Mouse (Mus musculus): ENCODE measurements around the gene Dhps. TPM values are rescaled to one million over a fixed set of nuclear protein-coding genes. Genes with fewer than 3 reads are reported as not detected.
"Not testable (repeated sequence)": the region's sequence is repeated elsewhere in the genome, so short reads cannot be mapped to it uniquely, and the experiment has no call there.

The Dhps gene
- total RNA-seq, 2 experiments from 2014 or later = 63.4 to 70.6 TPM

DNA sequence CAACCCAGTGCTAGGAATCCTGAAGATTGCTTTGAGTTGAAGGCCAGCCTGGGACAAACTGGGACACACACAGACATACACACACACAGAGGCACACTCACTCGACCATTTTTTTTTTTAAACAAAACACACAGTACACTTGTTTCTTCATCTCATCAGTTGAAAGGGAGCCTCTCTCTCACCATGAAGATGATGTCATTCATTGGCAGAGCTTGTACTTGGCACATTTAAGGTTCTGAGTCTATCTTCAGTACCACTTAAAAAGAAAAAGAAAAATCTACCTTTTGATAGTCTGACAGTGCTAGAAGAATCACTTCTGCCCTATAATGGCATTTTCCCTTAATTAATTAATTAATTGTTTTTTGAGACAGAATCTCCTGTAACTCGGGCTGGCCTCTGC lies 17.2 kb downstream of the Dhps start:
- Histone ChIP-seq H3K4me3 (no peak overlapping the region), H3K27ac (no peak overlapping the region)
- DNase-seq (ENCODE audit: low spot score in 2 of 2) = no peak
- no peak for TF ChIP-seq CTCF (conservative IDR thresholded peaks at IDR 0.05)

DNA sequence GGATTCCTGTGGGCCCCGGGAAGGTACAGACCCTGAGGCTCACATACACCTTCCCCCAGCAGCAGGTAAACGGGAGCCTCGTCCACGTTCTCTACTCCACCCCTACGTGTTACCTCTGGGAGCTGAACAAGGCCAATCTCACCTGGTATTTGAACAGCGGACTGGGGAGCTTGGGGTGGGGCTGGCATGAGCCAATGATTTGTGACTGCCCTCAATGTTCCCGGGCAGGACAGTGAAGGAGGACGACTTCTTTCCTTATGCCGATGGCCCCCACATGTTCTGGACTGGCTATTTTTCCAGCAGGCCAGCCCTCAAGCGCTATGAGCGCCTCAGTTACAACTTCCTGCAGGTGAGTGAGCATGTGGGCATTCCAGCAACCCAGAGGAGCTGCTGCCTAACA lies 19.3 kb downstream of the Dhps start:
- Histone ChIP-seq H3K4me3 (no peak overlapping the region), H3K27ac (no peak overlapping the region)
- no peak for TF ChIP-seq CTCF (conservative IDR thresholded peaks at IDR 0.05)
- no peak for DNase-seq (ENCODE audit: low spot score in 2 of 2)

DNA sequence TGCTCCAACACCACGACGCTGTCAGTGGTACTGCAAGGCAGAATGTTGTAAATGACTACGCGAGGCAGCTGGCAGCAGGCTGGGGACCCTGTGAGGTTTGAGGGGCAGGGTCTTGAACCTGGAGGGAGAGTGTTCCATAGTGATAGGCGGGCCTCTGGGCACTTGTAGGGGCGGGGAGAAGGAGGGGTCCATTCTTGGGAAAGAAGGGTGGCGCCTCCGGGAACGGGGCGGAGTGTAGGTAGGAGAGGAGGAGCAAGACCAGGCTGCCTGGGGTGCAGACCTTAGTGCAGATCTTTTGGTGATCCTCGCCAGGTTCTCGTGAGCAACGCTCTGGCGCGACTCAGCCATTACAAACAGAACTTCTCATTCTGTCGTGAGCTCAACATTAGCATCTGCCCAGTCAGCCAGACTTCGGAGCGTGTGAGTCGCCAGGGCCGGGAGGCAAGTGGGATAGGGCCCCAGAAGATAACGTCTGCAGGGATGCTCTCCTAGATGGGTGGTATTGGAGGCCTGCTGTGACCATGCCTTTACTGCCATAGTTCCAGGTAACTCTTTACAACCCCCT lies 20.1 kb downstream of the Dhps start:
- no peak for DNase-seq (ENCODE audit: low spot score in 2 of 2)
- Histone ChIP-seq H3K27ac (no peak overlapping the region), H3K4me3 (peak overlapping the region; percentile 5; the same call in 1 of the 2 replicates)
- TF ChIP-seq CTCF (conservative IDR thresholded peaks at IDR 0.05) = no peak

DNA sequence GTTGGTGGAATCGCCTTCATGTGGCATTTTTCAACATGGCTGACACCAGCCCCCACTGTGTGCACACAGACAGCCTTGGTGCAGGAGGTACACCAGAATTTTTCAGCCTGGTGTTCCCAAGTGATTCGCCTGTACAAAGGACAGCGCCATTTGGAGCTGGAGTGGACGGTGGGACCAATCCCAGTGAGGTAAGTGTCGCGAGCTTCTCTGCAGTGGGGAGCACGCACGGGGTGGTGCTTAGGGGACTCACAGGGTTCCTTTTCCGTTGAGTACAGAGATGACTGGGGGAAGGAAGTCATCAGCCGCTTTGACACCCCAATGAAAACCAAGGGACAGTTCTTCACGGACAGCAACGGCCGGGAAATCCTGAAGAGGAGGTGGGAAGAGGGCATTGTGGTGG lies 23.5 kb downstream of the Dhps start:
- Histone ChIP-seq H3K4me3 (no peak overlapping the region), H3K27ac (no peak overlapping the region)
- TF ChIP-seq CTCF (conservative IDR thresholded peaks at IDR 0.05) = no peak
- no peak for DNase-seq (ENCODE audit: low spot score in 2 of 2)

DNA sequence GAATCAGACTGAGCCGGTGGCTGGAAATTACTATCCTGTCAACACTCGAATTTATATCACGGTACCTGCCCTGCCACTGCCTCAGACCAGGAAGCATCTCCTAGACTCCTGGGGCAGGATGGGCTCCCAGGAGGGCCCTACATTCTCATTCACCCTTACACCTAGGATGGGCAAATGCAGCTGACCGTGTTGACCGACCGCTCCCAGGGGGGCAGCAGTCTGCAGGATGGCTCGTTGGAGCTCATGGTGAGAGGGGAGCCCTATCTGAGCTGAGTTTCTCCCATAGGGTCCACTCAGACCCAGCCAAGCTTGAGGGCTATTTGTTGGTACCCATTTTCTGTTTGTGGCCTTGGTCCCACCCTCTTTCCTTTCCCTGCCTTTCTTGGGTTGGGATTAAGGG lies 24.0 kb downstream of the Dhps start:
- Histone ChIP-seq H3K4me3 (no peak overlapping the region), H3K27ac (no peak overlapping the region)
- no peak for TF ChIP-seq CTCF (conservative IDR thresholded peaks at IDR 0.05)
- DNase-seq (ENCODE audit: low spot score in 2 of 2) = no peak

DNA sequence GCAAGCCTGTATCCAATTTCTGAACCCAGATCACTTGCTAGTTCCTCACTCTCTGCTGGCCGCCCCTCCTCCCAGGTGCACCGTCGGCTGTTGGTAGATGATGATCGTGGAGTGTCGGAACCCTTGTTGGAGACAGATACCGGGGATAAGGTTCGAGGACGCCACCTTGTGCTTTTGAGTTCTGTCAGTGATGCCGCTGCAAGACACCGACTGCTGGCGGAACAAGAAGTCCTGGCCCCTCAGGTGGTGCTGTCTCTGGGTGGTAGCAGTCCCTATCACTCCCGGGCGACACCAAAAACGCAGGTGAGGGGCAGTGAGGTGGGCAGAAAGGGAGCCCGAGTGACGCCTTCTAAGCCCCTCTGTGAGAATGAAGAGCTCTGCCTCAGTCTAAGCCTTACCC lies 24.6 kb downstream of the Dhps start:
- TF ChIP-seq CTCF (conservative IDR thresholded peaks at IDR 0.05) = no peak
- no peak overlapping the region for H3K4me3 ChIP-seq
- H3K27ac ChIP-seq = no peak overlapping the region
- no peak for DNase-seq (ENCODE audit: low spot score in 2 of 2)

DNA sequence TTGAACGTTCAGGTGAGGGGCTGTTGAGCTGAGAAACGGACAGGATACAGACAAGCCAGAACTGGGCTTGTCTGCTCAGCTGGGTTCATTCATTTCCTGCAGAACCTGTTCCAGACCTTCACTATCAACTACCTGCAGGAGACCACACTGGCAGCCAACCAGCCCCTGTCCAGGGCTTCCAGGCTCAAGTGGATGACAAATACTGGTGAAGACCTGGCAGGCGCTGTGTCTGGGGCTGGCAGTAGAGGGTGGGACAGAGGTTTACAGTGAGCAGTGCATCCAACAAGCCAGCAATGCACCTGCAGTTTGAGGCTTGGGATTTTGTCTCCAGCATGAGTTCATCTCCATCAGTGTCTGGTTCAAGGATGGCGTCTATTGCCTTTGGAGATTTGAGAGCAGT lies 25.3 kb downstream of the Dhps start:
- no peak overlapping the region for H3K4me3 ChIP-seq
- DNase-seq (ENCODE audit: low spot score in 2 of 2) = no peak
- no peak overlapping the region for H3K27ac ChIP-seq
- TF ChIP-seq CTCF (conservative IDR thresholded peaks at IDR 0.05) = no peak

DNA sequence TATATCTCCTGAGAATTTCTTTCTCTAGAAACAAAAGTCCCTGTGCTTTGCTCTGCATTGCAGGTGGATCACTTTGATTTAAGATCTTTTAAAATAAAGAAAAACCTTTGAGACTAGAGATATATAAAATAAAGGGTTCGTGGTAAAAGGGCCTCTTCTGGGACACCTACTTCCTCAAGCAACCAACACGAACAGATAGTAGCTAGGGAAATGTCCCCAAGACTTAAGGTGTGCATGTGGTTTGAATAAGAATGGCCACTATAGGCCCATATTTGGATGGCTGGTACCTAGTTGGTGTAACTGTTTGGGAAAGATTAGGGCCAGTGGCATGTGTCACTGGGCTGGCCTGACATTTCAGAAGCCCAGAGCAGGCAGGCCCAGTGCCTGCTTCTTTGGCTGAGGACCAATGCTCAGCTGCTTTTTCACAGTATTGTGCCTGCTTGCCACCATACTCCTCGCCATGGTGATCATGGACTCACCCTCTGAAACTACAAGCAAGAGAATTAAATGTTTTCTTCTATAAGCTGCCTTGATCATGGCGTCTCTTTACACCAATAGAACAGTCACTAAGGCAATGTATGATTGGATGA lies 28.6 kb downstream of the Dhps start:
- no peak overlapping the region for H3K4me3 ChIP-seq
- no peak for DNase-seq (ENCODE audit: low spot score in 2 of 2)
- H3K27ac ChIP-seq = no peak overlapping the region
- TF ChIP-seq CTCF (conservative IDR thresholded peaks at IDR 0.05) = no peak

DNA sequence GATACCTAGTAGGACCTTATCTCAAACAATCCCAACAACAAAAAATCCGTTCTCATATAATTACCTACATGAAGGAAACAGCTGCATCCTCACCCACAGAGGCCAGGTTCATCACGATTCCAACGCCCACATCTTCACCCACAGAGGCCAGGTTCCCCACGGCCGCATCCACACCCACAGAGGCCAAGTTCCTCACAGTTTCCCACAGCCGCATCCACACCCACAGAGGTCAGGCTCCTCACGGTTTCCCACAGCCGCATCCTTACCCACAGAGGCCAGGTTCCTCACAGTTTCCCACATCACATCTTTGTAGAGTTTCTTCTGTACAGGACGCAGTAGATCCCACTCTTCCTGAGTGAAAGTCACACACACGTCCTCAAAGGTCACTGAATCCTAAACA lies 41.7 kb downstream of the Dhps start:
- H3K27ac ChIP-seq = no peak overlapping the region
- no peak for TF ChIP-seq CTCF (conservative IDR thresholded peaks at IDR 0.05)
- no peak for DNase-seq (ENCODE audit: low spot score in 2 of 2)
- no peak overlapping the region for H3K4me3 ChIP-seq

DNA sequence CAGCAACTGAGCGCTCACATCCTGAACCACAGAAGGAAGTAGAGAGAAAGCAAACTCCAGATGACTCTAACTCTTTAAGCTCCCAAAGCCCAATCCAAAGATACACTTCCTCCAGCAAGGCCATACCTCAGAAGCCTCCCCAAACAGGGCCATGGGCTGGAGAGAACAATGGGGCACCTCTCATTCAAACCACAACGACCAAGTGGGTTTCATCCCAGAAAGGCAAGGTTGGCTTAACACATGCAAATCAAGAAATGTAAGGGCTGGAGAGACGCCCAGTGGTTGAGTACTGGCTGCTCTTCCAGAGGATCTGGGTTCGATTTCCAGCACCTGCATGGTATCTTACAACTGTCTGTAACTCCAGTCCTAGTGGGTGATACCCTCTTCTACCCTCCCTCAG lies 43.9 kb downstream of the Dhps start:
- no peak for TF ChIP-seq CTCF (conservative IDR thresholded peaks at IDR 0.05)
- H3K4me3 ChIP-seq = no peak overlapping the region
- DNase-seq (ENCODE audit: low spot score in 2 of 2) = no peak
- H3K27ac ChIP-seq = no peak overlapping the region

DNA sequence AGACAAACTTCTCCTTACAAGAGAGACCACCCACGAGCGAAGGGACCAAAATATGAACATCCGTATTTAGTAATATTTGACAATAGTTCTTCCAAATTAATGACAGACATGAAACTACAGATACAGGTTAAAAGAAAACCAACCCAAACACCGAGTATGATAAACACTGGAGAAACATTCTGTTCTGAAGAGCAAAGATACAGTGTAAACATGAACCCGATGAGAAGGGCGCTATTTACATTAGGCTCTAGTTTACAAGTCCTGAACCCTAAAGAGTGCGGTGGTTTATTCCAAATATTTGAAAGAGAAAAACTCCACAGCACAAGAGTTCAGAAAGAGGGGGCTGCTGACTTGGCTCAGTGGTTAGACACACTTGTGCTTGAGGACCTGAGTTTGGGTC lies 45.4 kb downstream of the Dhps start:
- DNase-seq (ENCODE audit: low spot score in 2 of 2) = no peak
- no peak overlapping the region for H3K4me3 ChIP-seq
- H3K27ac ChIP-seq = no peak overlapping the region
- no peak for TF ChIP-seq CTCF (conservative IDR thresholded peaks at IDR 0.05)

DNA sequence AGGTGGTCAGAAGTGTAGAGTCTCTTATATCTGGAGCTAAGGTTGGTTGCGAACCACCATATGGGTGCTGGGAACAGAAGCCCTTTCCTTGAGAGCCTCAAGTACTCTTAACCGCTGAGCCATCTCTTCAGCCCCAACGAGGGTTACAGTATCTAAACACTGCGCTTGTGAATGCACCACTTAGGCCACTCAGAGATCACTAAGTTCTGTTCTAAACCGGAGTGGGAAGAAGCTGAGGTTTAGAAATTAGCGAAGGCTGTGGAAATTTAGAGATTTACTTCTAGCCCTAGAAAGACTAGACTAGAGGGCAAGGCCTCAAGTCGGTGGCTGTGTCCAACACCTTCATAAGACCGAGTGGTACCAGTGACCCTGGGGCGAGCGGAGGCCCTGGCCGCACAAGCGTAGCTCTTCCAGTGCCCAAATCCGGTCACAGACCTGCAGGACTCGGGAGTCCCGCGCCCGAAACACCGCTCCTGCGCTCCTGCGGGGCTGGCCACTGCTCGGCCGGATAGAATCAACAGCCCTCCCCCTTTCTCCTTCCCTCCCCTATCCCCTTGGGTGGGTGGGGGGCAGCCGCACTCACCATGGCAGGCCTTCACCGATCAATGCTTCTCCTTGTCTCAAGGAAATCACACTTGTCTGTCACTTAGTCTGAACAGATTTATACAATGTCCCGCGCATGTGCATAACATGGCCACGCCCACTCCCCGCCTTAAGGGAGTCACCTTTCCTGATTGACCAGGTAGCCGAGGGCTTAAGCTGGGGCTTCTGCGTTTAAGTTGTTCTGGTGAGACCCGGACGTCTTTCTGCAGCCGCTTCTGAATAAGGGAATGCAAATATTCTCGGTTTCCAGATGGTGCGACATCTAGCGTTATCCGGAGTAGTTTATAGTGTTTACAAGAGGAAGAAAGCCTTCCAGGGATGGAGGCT lies 47.8 kb downstream of the Dhps start:
- Histone ChIP-seq H3K4me3 (peak overlapping the region; percentile 84), H3K27ac (peak overlapping the region; percentile 73)
- TF ChIP-seq CTCF (conservative IDR thresholded peaks at IDR 0.05) = peak; percentile 68
- DNase-seq (ENCODE audit: low spot score in 2 of 2) = peak; percentile 66 to 76

DNA sequence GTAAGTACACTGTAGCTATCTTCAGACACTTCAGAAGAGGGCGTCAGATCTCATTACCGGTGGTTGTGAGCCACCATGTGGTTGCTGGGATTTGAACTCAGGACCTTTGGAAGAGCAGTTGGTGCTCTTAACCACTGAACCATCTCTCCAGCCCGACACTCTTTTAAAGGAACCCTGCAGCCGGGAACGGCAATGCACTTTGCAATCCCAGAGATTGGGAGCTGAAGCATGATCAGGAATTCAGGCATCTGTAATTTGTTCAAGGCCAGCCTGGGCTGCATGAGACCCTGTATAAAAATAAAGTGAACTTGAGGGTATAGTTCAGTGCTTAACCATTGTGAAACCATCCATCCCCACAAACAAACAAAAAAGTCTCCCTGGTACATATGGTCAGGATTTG lies 48.7 kb downstream of the Dhps start:
- not testable (repeated sequence) for DNase-seq (ENCODE audit: low spot score in 2 of 2); H3K4me3 ChIP-seq; H3K27ac ChIP-seq

DNA sequence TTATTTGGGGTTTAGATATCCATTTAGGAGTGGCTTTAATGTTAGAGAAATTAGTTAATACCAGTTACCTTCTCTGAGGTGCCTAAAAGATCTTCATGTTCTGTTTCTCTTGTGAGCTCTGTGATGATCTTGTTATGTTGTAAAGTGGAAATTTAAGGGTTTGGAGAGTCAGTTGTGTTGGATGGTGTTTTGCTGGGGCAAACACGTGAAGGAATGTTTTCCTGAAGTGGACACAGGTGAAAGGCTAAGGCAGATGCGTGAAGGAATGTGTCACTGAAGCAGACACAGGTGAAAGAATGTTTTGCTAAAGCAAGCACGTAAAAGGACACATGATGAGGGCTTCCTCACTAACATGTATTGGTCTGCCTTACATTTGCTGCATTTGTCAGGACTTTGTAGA lies 51.4 kb downstream of the Dhps start, which contains the start of gene Zfp791:
Gene Zfp791 (minus strand): TSS at position 101 of the 400 bp plus-strand sequence.
- DNase-seq (ENCODE audit: low spot score in 2 of 2) = no peak

More for the DNA sequence above, 51.4 kb downstream of the Dhps start, which contains the start of gene Zfp791:
- Histone ChIP-seq H3K27ac (no peak within 1 kb of the TSS), H3K4me3 (no peak within 1 kb of the TSS)
- no peak for TF ChIP-seq CTCF (conservative IDR thresholded peaks at IDR 0.05)

All from layer of hippocampus, adult 2 months (tissue).